Mouse (Mus musculus): ENCODE results near the gene Brd9.
"Not testable (repeated sequence)": the region's sequence is repeated elsewhere in the genome, so short reads cannot be mapped to it uniquely, and the experiment has no call there.

Brd9 gene

GRCm38 (mm10) chr13:73991267-73991666 lies 53.7 kb downstream of the Brd9 start:
- no peak for DNase-seq

DNA sequence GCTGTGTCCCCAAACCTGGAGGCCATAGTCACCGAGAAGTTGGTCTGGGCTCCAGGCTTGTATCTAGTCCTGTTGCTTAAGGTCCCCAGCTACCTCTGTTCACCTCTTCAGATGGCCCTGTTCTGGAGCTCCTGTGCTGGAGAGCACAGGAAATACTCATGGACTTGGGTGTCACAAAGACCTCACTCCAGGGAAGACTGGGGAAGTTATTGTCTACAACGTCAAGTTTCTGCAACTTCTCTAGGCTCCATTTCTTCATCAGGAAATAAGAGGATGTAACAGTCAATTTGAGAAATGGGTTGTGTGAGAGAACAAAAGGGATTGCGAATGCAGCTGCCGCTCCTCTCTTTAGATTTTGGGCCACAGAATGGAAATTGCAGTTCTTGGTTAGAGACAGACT lies 58.8 kb downstream of the Brd9 start:
- DNase-seq, result no peak

- DNase-seq, result no peak
Observed at GRCm38 (mm10) chr13:74000519-74000918, 62.9 kb downstream of the Brd9 start.

- no peak for DNase-seq
Observed at GRCm38 (mm10) chr13:74000961-74001360, 63.4 kb downstream of the Brd9 start.

- no peak for DNase-seq
Observed at GRCm38 (mm10) chr13:74001492-74001891, 63.9 kb downstream of the Brd9 start.

DNA sequence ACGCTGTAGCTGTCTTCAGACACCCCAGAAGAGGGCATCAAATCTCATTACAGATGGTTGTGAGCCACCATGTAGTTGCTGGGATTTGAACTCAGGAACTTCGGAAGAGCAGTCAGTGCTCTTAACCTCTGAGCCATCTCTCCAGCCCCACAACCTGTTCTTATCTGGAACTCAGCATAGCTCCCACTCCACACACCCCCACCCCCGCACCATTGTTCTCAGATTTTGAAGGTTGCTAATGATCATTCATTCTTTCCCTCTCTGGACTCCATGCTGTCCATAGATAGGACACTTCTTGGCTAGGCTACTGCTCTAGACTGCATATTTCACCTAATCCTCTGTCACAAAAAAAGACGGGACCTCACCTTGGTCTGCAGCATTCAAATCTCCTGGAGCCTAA lies 69.3 kb downstream of the Brd9 start:
- not testable (repeated sequence) for DNase-seq

DNA sequence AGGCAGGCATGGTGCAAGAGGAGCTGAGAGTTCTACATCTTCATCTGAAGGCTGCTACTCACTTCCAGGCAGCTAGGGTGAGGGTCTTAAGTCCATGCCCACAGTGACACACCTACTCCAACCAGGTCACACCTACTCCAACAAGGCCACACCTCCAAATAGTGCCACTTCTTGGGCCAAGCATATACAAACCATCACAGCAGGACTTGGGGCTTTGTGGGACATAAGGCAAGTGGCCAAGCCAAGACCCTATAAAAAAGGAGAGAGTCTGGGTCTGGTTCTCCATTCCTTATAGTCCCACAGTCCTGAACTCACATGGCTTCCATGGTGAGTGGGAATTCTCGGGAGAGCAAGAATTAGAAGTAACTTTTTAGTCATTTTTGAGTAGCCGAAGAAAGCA lies 70.6 kb downstream of the Brd9 start:
- not testable (repeated sequence) for DNase-seq

DNA sequence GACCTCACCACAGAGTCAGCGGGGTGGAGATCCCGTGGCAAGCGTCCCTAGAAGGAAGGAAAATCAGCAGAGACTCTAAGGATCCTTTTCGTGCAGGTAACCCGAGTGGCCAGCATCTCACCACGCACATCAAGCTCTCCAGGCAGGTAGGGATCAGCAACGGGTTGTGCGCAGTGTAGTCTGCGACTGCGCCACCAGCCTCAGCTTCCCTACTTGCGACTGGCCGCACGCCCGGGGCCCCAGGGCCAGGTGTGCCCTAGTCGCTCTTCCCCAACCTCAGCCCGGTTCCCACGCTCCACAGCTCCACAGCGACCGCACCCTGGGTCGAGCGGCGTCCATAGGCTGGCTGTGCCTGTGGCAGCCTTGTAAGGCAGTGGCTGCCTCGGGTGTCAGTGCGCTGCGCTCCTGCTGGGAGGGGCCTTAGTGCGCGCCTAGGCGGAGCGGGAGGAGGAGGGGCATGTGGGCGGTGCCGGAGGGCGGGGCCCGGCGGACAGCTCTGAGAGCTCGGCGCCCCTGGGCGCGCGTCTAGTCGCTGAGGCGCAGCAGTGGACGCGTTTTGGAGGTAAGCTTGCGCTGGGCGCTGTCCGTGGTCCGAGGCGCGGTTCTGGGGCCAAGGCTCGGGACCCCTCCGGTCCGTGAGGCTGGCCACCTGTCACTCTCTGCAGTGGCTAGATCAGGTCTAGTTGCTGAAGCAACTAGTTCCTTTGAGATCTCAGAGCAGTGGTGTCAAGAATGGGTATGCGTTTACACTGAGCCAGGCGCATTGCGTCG lies 71.5 kb downstream of the Brd9 start, which contains the start of gene Tppp:
Tppp (plus strand) TSS at position 460 of the 771 bp plus-strand sequence.
- peak; percentile 96 for DNase-seq

DNA sequence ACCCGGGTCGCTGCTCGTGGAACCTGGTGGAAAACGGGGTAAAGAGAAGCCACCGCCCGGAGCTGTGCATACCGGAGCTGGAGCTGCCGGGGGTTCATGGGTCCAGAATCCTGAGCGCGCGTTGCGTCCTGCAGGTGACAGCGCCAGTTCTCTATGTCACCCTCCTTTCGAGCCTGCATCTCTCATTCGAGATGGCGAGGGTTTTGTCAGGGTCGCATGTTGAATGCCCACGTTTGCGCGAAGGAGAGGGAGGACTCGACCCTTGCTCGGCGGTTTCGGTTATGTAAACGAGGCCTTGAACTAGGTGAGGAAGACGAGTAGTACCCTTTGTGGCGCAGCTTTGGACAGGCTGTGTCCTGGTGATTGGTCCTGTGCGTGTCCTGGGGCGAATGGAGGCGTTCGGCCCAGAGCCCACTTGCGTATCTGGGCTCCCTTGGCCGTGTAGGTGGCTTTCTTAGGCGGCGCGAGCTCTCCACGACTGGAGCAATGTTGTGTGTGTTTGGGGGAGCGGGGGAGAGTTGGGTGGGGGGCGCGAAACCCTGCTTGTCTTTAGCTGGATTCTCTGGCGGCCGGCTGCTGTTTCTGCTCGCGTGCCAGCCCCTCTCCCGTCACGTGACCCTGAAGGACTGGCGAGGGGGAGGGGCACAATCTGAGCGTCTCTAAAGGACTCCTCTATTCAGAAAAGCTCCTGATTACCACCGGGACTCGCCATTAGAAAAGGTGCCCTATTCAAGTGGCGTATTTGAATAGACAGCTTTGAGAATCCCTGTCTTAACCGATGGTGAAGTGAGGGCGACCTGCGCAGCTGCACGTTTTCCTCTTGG lies 72.4 kb downstream of the Brd9 start:
- peak; percentile 80 for DNase-seq

Data from right cerebral cortex, postnatal 25 days (tissue).